Mouse (Mus musculus): ENCODE measurements around the gene Klhl31.

Gene Klhl31

GRCm38 (mm10) chr9:77623318-77624050 is 12.8 kb upstream of the Klhl31 start:
- no peak for DNase-seq (ENCODE audit: low read depth, low spot score)

- no peak for DNase-seq (ENCODE audit: low read depth, low spot score)
Measured at GRCm38 (mm10) chr9:77624171-77624570, 12.1 kb upstream of the Klhl31 start.

- DNase-seq (ENCODE audit: low read depth, low spot score): no peak
Measured at GRCm38 (mm10) chr9:77628676-77629075, 7.6 kb upstream of the Klhl31 start.

- no peak for DNase-seq (ENCODE audit: low read depth, low spot score)
Measured at GRCm38 (mm10) chr9:77629708-77630107, 6.6 kb upstream of the Klhl31 start.

- DNase-seq (ENCODE audit: low read depth, low spot score): no peak
Measured at GRCm38 (mm10) chr9:77630764-77631163, 5.5 kb upstream of the Klhl31 start.

GRCm38 (mm10) chr9:77632432-77632831 is 3.9 kb upstream of the Klhl31 start:
- DNase-seq (ENCODE audit: low read depth, low spot score): no peak

- DNase-seq (ENCODE audit: low read depth, low spot score): no peak
Measured at GRCm38 (mm10) chr9:77636003-77636402, 297 bp upstream of the Klhl31 start.

- no peak for DNase-seq (ENCODE audit: low read depth, low spot score)
Measured at GRCm38 (mm10) chr9:77637357-77637756, 1.1 kb downstream of the Klhl31 start.

- DNase-seq (ENCODE audit: low read depth, low spot score): no peak
Measured at GRCm38 (mm10) chr9:77645176-77645575, 8.9 kb downstream of the Klhl31 start.

GRCm38 (mm10) chr9:77651847-77652246 is 15.5 kb downstream of the Klhl31 start:
- peak; percentile 69 for DNase-seq (ENCODE audit: low read depth, low spot score)

- DNase-seq (ENCODE audit: low read depth, low spot score): no peak
Measured at GRCm38 (mm10) chr9:77653907-77654306, 17.6 kb downstream of the Klhl31 start.

- DNase-seq (ENCODE audit: low read depth, low spot score): peak; percentile 80
Measured at GRCm38 (mm10) chr9:77655181-77655934, 19.1 kb downstream of the Klhl31 start.

- peak; percentile 86 for DNase-seq (ENCODE audit: low read depth, low spot score)
Measured at GRCm38 (mm10) chr9:77655935-77656288, 19.6 kb downstream of the Klhl31 start.

GRCm38 (mm10) chr9:77662917-77663316 is 26.6 kb downstream of the Klhl31 start:
- no peak for DNase-seq (ENCODE audit: low read depth, low spot score)

- DNase-seq (ENCODE audit: low read depth, low spot score): no peak
Measured at GRCm38 (mm10) chr9:77670095-77670494, 33.8 kb downstream of the Klhl31 start.

- peak; percentile 29 for DNase-seq (ENCODE audit: low read depth, low spot score)
Measured at GRCm38 (mm10) chr9:77671004-77671403, 34.7 kb downstream of the Klhl31 start.

- DNase-seq (ENCODE audit: low read depth, low spot score): no peak
Measured at GRCm38 (mm10) chr9:77673218-77673617, 36.9 kb downstream of the Klhl31 start.

- DNase-seq (ENCODE audit: low read depth, low spot score): no peak
Measured at GRCm38 (mm10) chr9:77673986-77674385, 37.7 kb downstream of the Klhl31 start.

- DNase-seq (ENCODE audit: low read depth, low spot score): no peak
Measured at GRCm38 (mm10) chr9:77684938-77685337, 48.6 kb downstream of the Klhl31 start.

GRCm38 (mm10) chr9:77685825-77686500 is 49.7 kb downstream of the Klhl31 start:
- no peak for DNase-seq (ENCODE audit: low read depth, low spot score)

GRCm38 (mm10) chr9:77692707-77693106 is 56.4 kb downstream of the Klhl31 start:
- no peak for DNase-seq (ENCODE audit: low read depth, low spot score)

GRCm38 (mm10) chr9:77693405-77693804 is 57.1 kb downstream of the Klhl31 start:
- peak; percentile 56 for DNase-seq (ENCODE audit: low read depth, low spot score)

- DNase-seq (ENCODE audit: low read depth, low spot score): no peak
Measured at GRCm38 (mm10) chr9:77695586-77695985, 59.3 kb downstream of the Klhl31 start.
